Mouse (Mus musculus) MEL (cell line): Measurements from ENCODE around the gene Tent5b. TPM values are rescaled to one million over a fixed set of nuclear protein-coding genes. Genes with fewer than 3 reads are reported as not detected.
A peak's percentile ranks its signal among the peaks of the same experiment; 100 is the strongest.

Experiments used
- DNase-seq: peaks from one replicate; pipeline ENCODE4 v3.0.0; 2011; ENCODE audit warnings: low read depth, low spot score
- H3K27ac ChIP-seq: 2 replicates; pipeline ENCODE4 v1.5.1; 2012; ENCODE audit warnings: low read depth, mild to moderate bottlenecking, control low read depth, low read length, moderate library complexity; ENCODE audit not compliant: control insufficient read depth
- H3K27me3 ChIP-seq, 2 experiments: fragments of 150-350 bp in 1 of 2; sonication (generic) in 1 of 2; 2 replicates each; pipeline ENCODE4 v1.6.1; 2012; ENCODE audit warnings: low read length in 2 of 2, mild to moderate bottlenecking in 2 of 2, improper control_type of control experiment in 1 of 2, moderate library complexity in 1 of 2; ENCODE audit not compliant: insufficient read depth in 2 of 2, control insufficient read depth in 1 of 2
- H3K36me3 ChIP-seq, 2 experiments: 2 replicates each; pipeline ENCODE4 v1.6.1; 2012 to 2014; ENCODE audit warnings: low read length in 2 of 2, improper control_type of control experiment in 1 of 2, inconsistent platforms in 1 of 2, mild to moderate bottlenecking in 1 of 2; ENCODE audit not compliant: insufficient read depth in 2 of 2, control insufficient read depth in 1 of 2
- H3K4me1 ChIP-seq, 2 experiments: fragments of 150-350 bp in 1 of 2; sonication (generic) in 1 of 2; 2 replicates each; pipeline ENCODE4 v1.6.1; 2012; ENCODE audit warnings: low read length in 2 of 2, improper control_type of control experiment in 1 of 2, mild to moderate bottlenecking in 1 of 2; ENCODE audit not compliant: insufficient read depth in 2 of 2, control insufficient read depth in 1 of 2
- H3K4me3 ChIP-seq, 2 experiments: fragments of 150-350 bp in 1 of 2; sonication (generic) in 1 of 2; 2 replicates each; pipeline ENCODE4 v1.5.1; 2012; ENCODE audit warnings: low read depth in 2 of 2, low read length in 2 of 2, mild to moderate bottlenecking in 2 of 2, moderate library complexity in 2 of 2, control low read depth in 1 of 2, improper control_type of control experiment in 1 of 2; ENCODE audit not compliant: control insufficient read depth in 1 of 2, insufficient read depth in 1 of 2
- H3K79me2 ChIP-seq: 2 replicates; pipeline ENCODE4 v1.6.1; 2012; ENCODE audit warnings: mild to moderate bottlenecking, low read length, moderate library complexity; ENCODE audit not compliant: control insufficient read depth, poor library complexity, insufficient read depth
- H3K9ac ChIP-seq: 2 replicates; pipeline ENCODE4 v1.6.1; 2012; ENCODE audit warnings: low read depth, mild to moderate bottlenecking, control low read depth, low read length, moderate library complexity; ENCODE audit not compliant: control insufficient read depth, poor library complexity, severe bottlenecking
- H3K9me3 ChIP-seq: fragments of 150-350 bp; sonication (generic); replicated peaks from 2 replicates; pipeline ENCODE4 v1.6.1; 2012; ENCODE audit warnings: mild to moderate bottlenecking, low read length, improper control_type of control experiment, moderate library complexity; ENCODE audit not compliant: insufficient read depth
- BHLHE40 ChIP-seq: IDR thresholded peaks from 2 replicates; pipeline ENCODE4 v1.6.1; 2012; ENCODE audit warnings: low read depth, mild to moderate bottlenecking, inconsistent platforms, low read length, improper control_type of control experiment, borderline replicate concordance
- CTCF ChIP-seq, 3 experiments: IDR thresholded peaks in 2 of 3; conservative IDR thresholded peaks in 1 of 3; 2 replicates each; pipeline ENCODE4 v1.5.1; 2011 to 2012; ENCODE audit warnings: low read length in 3 of 3, low read depth in 2 of 3, mild to moderate bottlenecking in 2 of 3, improper control_type of control experiment in 1 of 3, inconsistent platforms in 1 of 3, mixed read lengths in 1 of 3, moderate library complexity in 1 of 3; ENCODE audit not compliant: control insufficient read depth in 1 of 3, insufficient read depth in 1 of 3, poor library complexity in 1 of 3, severe bottlenecking in 1 of 3
- ELF1 ChIP-seq: IDR thresholded peaks from 2 replicates; pipeline ENCODE4 v1.6.1; 2014; ENCODE audit warnings: low read depth, mild to moderate bottlenecking, inconsistent platforms, low read length, improper control_type of control experiment, moderate library complexity
- ETS1 ChIP-seq: IDR thresholded peaks from 2 replicates; pipeline ENCODE4 v1.6.1; 2012; ENCODE audit warnings: low read depth, mild to moderate bottlenecking, inconsistent platforms, low read length, improper control_type of control experiment, moderate library complexity
- GABPA ChIP-seq: IDR thresholded peaks from 2 replicates; pipeline ENCODE4 v1.6.1; 2012; ENCODE audit warnings: low read depth, mild to moderate bottlenecking, inconsistent platforms, low read length, improper control_type of control experiment, moderate library complexity
- GATA1 ChIP-seq: IDR thresholded peaks from 2 replicates; pipeline ENCODE4 v1.6.1; 2011; ENCODE audit warnings: low read depth, low read length, improper control_type of control experiment
- HCFC1 ChIP-seq: IDR thresholded peaks from 2 replicates; pipeline ENCODE4 v1.6.1; 2012; ENCODE audit warnings: low read depth, mild to moderate bottlenecking, inconsistent platforms, low read length, improper control_type of control experiment, moderate library complexity
- KAT2A ChIP-seq: conservative IDR thresholded peaks from 2 replicates; pipeline ENCODE4 v1.6.1; 2012; ENCODE audit warnings: low read depth, low read length, improper control_type of control experiment, inconsistent platforms
- MAZ ChIP-seq: IDR thresholded peaks from 2 replicates; pipeline ENCODE4 v1.6.1; 2012; ENCODE audit warnings: low read depth, mild to moderate bottlenecking, inconsistent platforms, low read length, improper control_type of control experiment
- MXI1 ChIP-seq: IDR thresholded peaks from 2 replicates; pipeline ENCODE4 v1.6.1; 2011; ENCODE audit warnings: mild to moderate bottlenecking, low read depth, low read length, improper control_type of control experiment
- MYC ChIP-seq: IDR thresholded peaks from 2 replicates; pipeline ENCODE4 v1.6.1; 2011; ENCODE audit warnings: low read depth, mild to moderate bottlenecking, low read length, improper control_type of control experiment, moderate library complexity
- POLR2AphosphoS2 ChIP-seq: IDR thresholded peaks from 2 replicates; pipeline ENCODE4 v1.6.1; 2011; ENCODE audit warnings: low read length, improper control_type of control experiment
- POLR2AphosphoS5 ChIP-seq: IDR thresholded peaks from 2 replicates; pipeline ENCODE4 v1.6.1; 2012; ENCODE audit warnings: low read depth, borderline replicate concordance, mild to moderate bottlenecking, inconsistent platforms, low read length, moderate library complexity, mixed read lengths
- SMC3 ChIP-seq: IDR thresholded peaks from 2 replicates; pipeline ENCODE4 v1.6.1; 2011; ENCODE audit warnings: low read depth, low read length, improper control_type of control experiment
- TCF12 ChIP-seq: IDR thresholded peaks from 2 replicates; pipeline ENCODE4 v1.6.1; 2014; ENCODE audit warnings: low read depth, mild to moderate bottlenecking, inconsistent platforms, low read length, improper control_type of control experiment, moderate library complexity
- UBTF ChIP-seq: IDR thresholded peaks from 2 replicates; pipeline ENCODE4 v1.6.1; 2012; ENCODE audit warnings: low read depth, mild to moderate bottlenecking, inconsistent platforms, low read length, improper control_type of control experiment, moderate library complexity, borderline replicate concordance; ENCODE audit not compliant: insufficient read depth
- USF1 ChIP-seq: IDR thresholded peaks from 2 replicates; pipeline ENCODE4 v1.6.1; 2014; ENCODE audit warnings: low read depth, mild to moderate bottlenecking, inconsistent platforms, low read length, improper control_type of control experiment, moderate library complexity
- ZC3H11A ChIP-seq: IDR thresholded peaks from 2 replicates; pipeline ENCODE4 v1.6.1; 2012; ENCODE audit warnings: low read depth, mild to moderate bottlenecking, inconsistent platforms, low read length, improper control_type of control experiment
- ZKSCAN1 ChIP-seq: IDR thresholded peaks from 2 replicates; pipeline ENCODE4 v1.6.1; 2012; ENCODE audit warnings: low read depth, mild to moderate bottlenecking, inconsistent platforms, low read length, improper control_type of control experiment, moderate library complexity
- ZMIZ1 ChIP-seq: IDR thresholded peaks from 2 replicates; pipeline ENCODE4 v1.6.1; 2012; ENCODE audit warnings: low read depth, mild to moderate bottlenecking, inconsistent platforms, low read length, improper control_type of control experiment, moderate library complexity
- ZNF384 ChIP-seq: IDR thresholded peaks from 2 replicates; pipeline ENCODE4 v1.6.1; 2012; ENCODE audit warnings: low read depth, mild to moderate bottlenecking, inconsistent platforms, low read length, improper control_type of control experiment
- polyA plus RNA-seq, 2 experiments: library from polyadenylated mRNA; stranded (reverse) in 1 of 2; unstranded in 1 of 2; fragments of >175 nt in 1 of 2; fragments of >200 nt in 1 of 2; gene quantifications; 2 replicates each; pipeline versions ENCODE4 v1.2.1 to v1.2.4; 2012; ENCODE audit warnings: low replicate concordance in 2 of 2, low read depth in 1 of 2; ENCODE audit not compliant: insufficient read length in 2 of 2, insufficient read depth in 1 of 2, missing spikeins in 1 of 2
- total RNA-seq: library from RNA; depleted of rRNA; stranded (reverse); fragments of 300-350 nt; gene quantifications from 2 replicates; pipeline ENCODE4 v1.2.3, GENCODE M21; 2012

The Tent5b gene
- total and polyA plus RNA-seq, 3 experiments = 2.5 to 3.6 TPM; not detected in 1

GRCm38 (mm10) chr4:133451536-133451935, 28.4 kb upstream of the Tent5b start (continued):
- TF ChIP-seq GABPA (no peak), ELF1 (no peak), HCFC1 (0 out of 2 replicates have a peak, but pooled peaks have one; percentile 21), USF1 (no peak), KAT2A (no peak), ETS1 (no peak), ZMIZ1 (no peak), CTCF (IDR thresholded peaks at IDR 0.05 in 2 of 3, conservative IDR thresholded peaks at IDR 0.05 in 1 of 3; ENCODE audit: control insufficient read depth in 1 of 3, insufficient read depth in 1 of 3, low read depth in 2 of 3, low read length in 3 of 3, poor library complexity in 1 of 3, severe bottlenecking in 1 of 3) (peak; percentile 88 to 97 (median 95)), UBTF (no peak), GATA1 (no peak), POLR2AphosphoS2 (no peak), TCF12 (no peak), ZNF384 (0 out of 2 replicates have a peak, but pooled peaks have one; percentile 30), MXI1 (no peak; the same call in 1 of the 2 replicates), BHLHE40 (0 out of 2 replicates have a peak, but pooled peaks have one; percentile 19), MAZ (no peak), ZC3H11A (peak; percentile 86)
- TF ChIP-seq, all 39 proteins: peak for 9

GRCm38 (mm10) chr4:133452433-133452832, 27.5 kb upstream of the Tent5b start:
- no peak overlapping the region for H3K4me3 ChIP-seq
- no peak overlapping the region for H3K9ac ChIP-seq
- peaks cover 0 to 10% of the 10 kb centered on the region in 2 experiments; a peak in 2 of 4 replicates for H3K4me1 ChIP-seq
- TF ChIP-seq GABPA (no peak), BHLHE40 (no peak), TCF12 (no peak), ETS1 (no peak), MYC (no peak), SMC3 (no peak), POLR2AphosphoS5 (no peak), ZKSCAN1 (no peak)
- no peaks in the 10 kb centered on the region for H3K27me3 ChIP-seq
- no peak overlapping the region for H3K27ac ChIP-seq
- DNase-seq = no peak
- H3K79me2 ChIP-seq = no peaks in the 10 kb centered on the region
- no peaks in the 10 kb centered on the region for H3K9me3 ChIP-seq
- H3K36me3 ChIP-seq = no peaks in the 10 kb centered on the region
